Mouse (Mus musculus): ENCODE data around the gene Sdk1. TPM values are rescaled to one million over a fixed set of nuclear protein-coding genes. Genes with fewer than 3 reads are reported as not detected.

Sdk1 gene
- total and polyA plus RNA-seq, 2 experiments from 2014 or later, result 0.59 to 8.4 TPM

- Histone ChIP-seq H3K36me3 (replicated peaks; ENCODE audit: control insufficient read depth, insufficient read depth, low read length) (no peaks in the 10 kb centered on the region; the same call in 1 of the 2 replicates), H3K4me1 (ENCODE audit: control insufficient read depth, insufficient read depth) (no peaks in the 10 kb centered on the region), H3K27me3 (ENCODE audit: control insufficient read depth, insufficient read depth, low read length) (no peaks in the 10 kb centered on the region), H3K4me2 (ENCODE audit: low read depth, low read length) (no peak overlapping the region), H3K9me3 (replicated peaks; ENCODE audit: control insufficient read depth, low read length) (peaks cover 7% of the 10 kb centered on the region; the same call in 1 of the 2 replicates), H3K4me3 (ENCODE audit: low read depth, low read length) (no peak overlapping the region), H3K9ac (replicated peaks; ENCODE audit: low read depth, low read length) (no peak overlapping the region), H3K27ac (ENCODE audit: low read depth) (no peak overlapping the region)
- TF ChIP-seq CTCF (IDR thresholded peaks at IDR 0.05; ENCODE audit: low read depth) (no peak), EP300 (IDR thresholded peaks at IDR 0.05; ENCODE audit: low read depth) (no peak)
- ATAC-seq (ENCODE audit: insufficient read depth, low read depth), result no peak
- DNase-seq (ENCODE audit: low spot score), result no peak
- 81% methylated on average over 8 of the region's 8 CpGs for WGBS
Measured at GRCm38 (mm10) chr5:142149594-142149993, 908.3 kb downstream of the Sdk1 start.

DNA sequence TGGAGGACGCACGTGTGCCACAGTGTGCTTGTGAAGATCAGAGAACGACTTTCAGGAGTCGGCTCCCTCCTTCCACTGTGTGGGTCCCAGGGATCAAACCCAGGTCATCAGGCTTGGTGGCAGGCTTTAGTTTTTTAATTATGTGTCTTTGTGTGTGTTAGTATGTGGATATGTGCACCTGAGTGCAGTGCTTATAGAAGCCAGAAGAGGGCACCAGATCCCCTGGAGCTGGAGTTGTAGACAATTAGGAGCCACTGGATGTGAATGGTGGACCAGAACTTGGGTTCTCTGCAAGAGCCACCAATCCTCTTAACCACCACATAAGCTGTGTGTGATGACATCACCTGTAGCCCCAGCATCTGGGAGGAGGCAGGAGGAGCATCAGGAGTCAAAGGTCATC, 909.5 kb downstream of the Sdk1 start:
- ATAC-seq (ENCODE audit: insufficient read depth, low read depth) (no peak), DNase-seq (ENCODE audit: low spot score) (no peak)
- no peak overlapping the region for H3K9ac ChIP-seq (replicated peaks; ENCODE audit: low read depth, low read length)
- H3K4me3 ChIP-seq (ENCODE audit: low read depth, low read length), result no peak overlapping the region
- 90% methylated on average over 4 of the region's 4 CpGs for WGBS
- no peak for TF ChIP-seq EP300 (IDR thresholded peaks at IDR 0.05; ENCODE audit: low read depth)
- no peak for TF ChIP-seq CTCF (IDR thresholded peaks at IDR 0.05; ENCODE audit: low read depth)
- no peaks in the 10 kb centered on the region for H3K27me3 ChIP-seq (ENCODE audit: control insufficient read depth, insufficient read depth, low read length)
- H3K4me1 ChIP-seq (ENCODE audit: control insufficient read depth, insufficient read depth), result no peaks in the 10 kb centered on the region
- H3K9me3 ChIP-seq (replicated peaks; ENCODE audit: control insufficient read depth, low read length), result peaks cover 7% of the 10 kb centered on the region; the same call in 1 of the 2 replicates
- no peak overlapping the region for H3K4me2 ChIP-seq (ENCODE audit: low read depth, low read length)
- no peaks in the 10 kb centered on the region; the same call in 1 of the 2 replicates for H3K36me3 ChIP-seq (replicated peaks; ENCODE audit: control insufficient read depth, insufficient read depth, low read length)
- H3K27ac ChIP-seq (ENCODE audit: low read depth), result no peak overlapping the region

- no peak overlapping the region for H3K9ac ChIP-seq (replicated peaks; ENCODE audit: low read depth, low read length)
- 81% methylated on average over 17 of the region's 17 CpGs for WGBS
- ATAC-seq (ENCODE audit: insufficient read depth, low read depth) (no peak), DNase-seq (ENCODE audit: low spot score) (no peak)
- no peaks in the 10 kb centered on the region for H3K4me1 ChIP-seq (ENCODE audit: control insufficient read depth, insufficient read depth)
- TF ChIP-seq EP300 (IDR thresholded peaks at IDR 0.05; ENCODE audit: low read depth) (no peak), CTCF (IDR thresholded peaks at IDR 0.05; ENCODE audit: low read depth) (no peak)
- H3K9me3 ChIP-seq (replicated peaks; ENCODE audit: control insufficient read depth, low read length), result no peaks in the 10 kb centered on the region
- H3K4me3 ChIP-seq (ENCODE audit: low read depth, low read length), result no peak overlapping the region
- H3K27ac ChIP-seq (ENCODE audit: low read depth), result no peak overlapping the region
- H3K4me2 ChIP-seq (ENCODE audit: low read depth, low read length), result no peak overlapping the region
- H3K27me3 ChIP-seq (ENCODE audit: control insufficient read depth, insufficient read depth, low read length), result no peaks in the 10 kb centered on the region
- no peaks in the 10 kb centered on the region for H3K36me3 ChIP-seq (replicated peaks; ENCODE audit: control insufficient read depth, insufficient read depth, low read length)
Measured at GRCm38 (mm10) chr5:142156868-142157852, 915.9 kb downstream of the Sdk1 start.

- no peak overlapping the region for H3K9ac ChIP-seq (replicated peaks; ENCODE audit: low read depth, low read length)
- H3K4me3 ChIP-seq (ENCODE audit: low read depth, low read length), result no peak overlapping the region
- H3K27me3 ChIP-seq (ENCODE audit: control insufficient read depth, insufficient read depth, low read length), result no peaks in the 10 kb centered on the region
- H3K4me1 ChIP-seq (ENCODE audit: control insufficient read depth, insufficient read depth), result no peaks in the 10 kb centered on the region
- no peaks in the 10 kb centered on the region for H3K36me3 ChIP-seq (replicated peaks; ENCODE audit: control insufficient read depth, insufficient read depth, low read length)
- no peaks in the 10 kb centered on the region for H3K9me3 ChIP-seq (replicated peaks; ENCODE audit: control insufficient read depth, low read length)
- WGBS, result 92% methylated on average over 4 of the region's 4 CpGs
- ATAC-seq (ENCODE audit: insufficient read depth, low read depth), result no peak
- no peak for DNase-seq (ENCODE audit: low spot score)
- H3K4me2 ChIP-seq (ENCODE audit: low read depth, low read length), result no peak overlapping the region
- no peak overlapping the region for H3K27ac ChIP-seq (ENCODE audit: low read depth)
- TF ChIP-seq EP300 (IDR thresholded peaks at IDR 0.05; ENCODE audit: low read depth) (no peak), CTCF (IDR thresholded peaks at IDR 0.05; ENCODE audit: low read depth) (no peak)
Measured at GRCm38 (mm10) chr5:142163483-142163882, 922.2 kb downstream of the Sdk1 start.

DNA sequence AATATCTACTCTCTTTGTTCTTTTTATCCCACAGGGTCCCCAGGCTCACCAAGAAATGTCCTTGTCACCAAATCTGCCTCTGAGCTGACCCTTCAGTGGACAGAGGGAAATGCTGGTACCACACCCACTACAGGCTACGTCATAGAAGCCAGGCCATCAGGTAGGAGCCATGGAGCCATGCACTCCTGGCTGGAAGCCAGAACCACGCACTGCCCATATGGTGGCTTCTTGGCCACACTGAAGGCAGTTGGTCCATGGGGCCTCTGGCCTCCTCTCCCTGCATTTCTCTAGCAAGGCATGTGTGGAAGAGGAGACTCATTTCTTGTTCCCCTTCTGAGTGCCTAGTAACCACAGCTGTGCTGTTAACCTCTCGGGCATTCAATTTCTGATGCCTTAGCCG, 932.3 kb downstream of the Sdk1 start:
- H3K36me3 ChIP-seq (replicated peaks; ENCODE audit: control insufficient read depth, insufficient read depth, low read length), result no peaks in the 10 kb centered on the region
- H3K4me2 ChIP-seq (ENCODE audit: low read depth, low read length), result no peak overlapping the region
- 84% methylated on average over 4 of the region's 4 CpGs for WGBS
- H3K4me1 ChIP-seq (ENCODE audit: control insufficient read depth, insufficient read depth), result no peaks in the 10 kb centered on the region
- TF ChIP-seq CTCF (IDR thresholded peaks at IDR 0.05; ENCODE audit: low read depth) (no peak), EP300 (IDR thresholded peaks at IDR 0.05; ENCODE audit: low read depth) (no peak)
- no peak overlapping the region for H3K4me3 ChIP-seq (ENCODE audit: low read depth, low read length)
- ATAC-seq (ENCODE audit: insufficient read depth, low read depth) (no peak), DNase-seq (ENCODE audit: low spot score) (no peak)
- no peaks in the 10 kb centered on the region for H3K9me3 ChIP-seq (replicated peaks; ENCODE audit: control insufficient read depth, low read length)
- H3K9ac ChIP-seq (replicated peaks; ENCODE audit: low read depth, low read length), result no peak overlapping the region
- no peaks in the 10 kb centered on the region for H3K27me3 ChIP-seq (ENCODE audit: control insufficient read depth, insufficient read depth, low read length)
- H3K27ac ChIP-seq (ENCODE audit: low read depth), result no peak overlapping the region

Measured in heart, postnatal 0 days (tissue).